Mouse (Mus musculus) stomach, postnatal 0 days (tissue): ENCODE measurements around the gene Gse1. TPM values are rescaled to one million over a fixed set of nuclear protein-coding genes. Genes with fewer than 3 reads are reported as not detected.

Experiments
- ATAC-seq: fragments of 200-750 bp; cut with Nextera tagmentation; 2 replicates; pipeline ENCODE4 v1.8.0; 2017; ENCODE audit not compliant: low FRiP score, low TSS enrichment
- DNase-seq: peaks from one replicate; pipeline ENCODE4 v3.0.0-alpha.2; 2016; ENCODE audit warnings: low spot score
- H3K27ac ChIP-seq: fragments of 300-500 bp; sonication (generic); replicated peaks from 2 replicates; pipeline ENCODE4 v1.5.1; 2014; ENCODE audit warnings: mild to moderate bottlenecking, control low read depth
- H3K27me3 ChIP-seq: fragments of 300-500 bp; sonication (generic); 2 replicates; pipeline ENCODE4 v1.6.1; 2014; ENCODE audit warnings: low read length; ENCODE audit not compliant: control insufficient read depth, insufficient read depth
- H3K36me3 ChIP-seq: fragments of 300-500 bp; sonication (generic); 2 replicates; pipeline ENCODE4 v1.6.1; 2014; ENCODE audit warnings: low read length, mixed read lengths; ENCODE audit not compliant: control insufficient read depth, insufficient read depth
- H3K4me1 ChIP-seq: fragments of 300-500 bp; sonication (generic); replicated peaks from 2 replicates; pipeline ENCODE4 v1.6.1; 2014; ENCODE audit warnings: antibody characterized with exemption; ENCODE audit not compliant: control insufficient read depth, insufficient read depth
- H3K4me2 ChIP-seq: fragments of 300-500 bp; sonication (generic); replicated peaks from 2 replicates; pipeline ENCODE4 v1.6.1; 2014; ENCODE audit warnings: low read depth, mild to moderate bottlenecking, control low read depth, moderate library complexity
- H3K4me3 ChIP-seq: fragments of 300-500 bp; sonication (generic); 2 replicates; pipeline ENCODE4 v1.5.1; 2014; ENCODE audit warnings: low read depth, low read length, control low read depth
- H3K9ac ChIP-seq: fragments of 300-500 bp; sonication (generic); 2 replicates; pipeline ENCODE4 v1.6.1; 2014; ENCODE audit warnings: mild to moderate bottlenecking, low read length, control low read depth, mixed read lengths
- H3K9me3 ChIP-seq: fragments of 300-500 bp; sonication (generic); 2 replicates; pipeline ENCODE4 v1.6.1; 2016; ENCODE audit warnings: low read length; ENCODE audit not compliant: control insufficient read depth
- CTCF ChIP-seq: IDR thresholded peaks from 2 replicates; pipeline ENCODE4 v1.5.1; 2016; ENCODE audit warnings: antibody characterized with exemption, low read depth, mild to moderate bottlenecking, moderate library complexity
- EP300 ChIP-seq: optimal IDR thresholded peaks from 2 replicates; pipeline ENCODE3; 2016; ENCODE audit warnings: antibody characterized with exemption
- WGBS: fragments of 180-500 bp; shearing (Covaris S2); extraction: QIAGEN DNeasy Blood & Tissue Kit; methylation state at CpG from one replicate; pipeline ENCODE4 v1.1.7; 2014; 5-methylcytosine and 5-hydroxymethylcytosine counted together
- polyA plus RNA-seq: library from polyadenylated mRNA; unstranded; fragments of >200 nt; fragmentation: Nextera tagmentation; extraction: Ambion mirVana; gene quantifications from 2 replicates; pipeline ENCODE4 v1.2.1, GENCODE M21; 2015

Gse1 gene
- polyA plus RNA-seq, 1 experiment from 2014 or later = 6.4 TPM

- 97% methylated on average over 1 of the region's 1 CpGs for WGBS
Observed at GRCm38 (mm10) chr8:120433734-120434133, 205.5 kb downstream of the Gse1 start.

GRCm38 (mm10) chr8:120435781-120436180, 207.5 kb downstream of the Gse1 start:
- no peak overlapping the region for H3K4me2 ChIP-seq
- peaks cover 3% of the 10 kb centered on the region for H3K4me1 ChIP-seq
- 90% methylated on average over 15 of the region's 15 CpGs for WGBS
- no peak overlapping the region for H3K27ac ChIP-seq
- TF ChIP-seq EP300 (no peak), CTCF (no peak)
- no peaks in the 10 kb centered on the region for H3K9me3 ChIP-seq
- H3K27me3 ChIP-seq = no peaks in the 10 kb centered on the region
- no peak for DNase-seq
- no peaks in the 10 kb centered on the region for H3K36me3 ChIP-seq
- ATAC-seq = no peak
- no peak overlapping the region for H3K9ac ChIP-seq
- no peak overlapping the region for H3K4me3 ChIP-seq

More at GRCm38 (mm10) chr8:120433734-120434133, 205.5 kb downstream of the Gse1 start:
- Histone ChIP-seq H3K4me2 (no peak overlapping the region), H3K9me3 (no peaks in the 10 kb centered on the region), H3K9ac (no peak overlapping the region), H3K4me3 (no peak overlapping the region), H3K27ac (no peak overlapping the region), H3K27me3 (no peaks in the 10 kb centered on the region), H3K36me3 (no peaks in the 10 kb centered on the region), H3K4me1 (peaks cover 3% of the 10 kb centered on the region)
- DNase-seq (no peak), ATAC-seq (no peak)
- peak; percentile 66 for TF ChIP-seq CTCF
- TF ChIP-seq EP300 = no peak

- Histone ChIP-seq H3K4me3 (no peak overlapping the region), H3K9me3 (no peaks in the 10 kb centered on the region), H3K4me2 (no peak overlapping the region), H3K4me1 (peaks cover 3% of the 10 kb centered on the region), H3K27me3 (no peaks in the 10 kb centered on the region), H3K9ac (no peak overlapping the region), H3K36me3 (no peaks in the 10 kb centered on the region), H3K27ac (peak overlapping the region; percentile 35; the same call in 1 of the 2 replicates)
- TF ChIP-seq EP300 (no peak), CTCF (no peak)
- 57% methylated on average over 5 of the region's 5 CpGs for WGBS
- no peak for ATAC-seq
- DNase-seq = no peak
Observed at GRCm38 (mm10) chr8:120436491-120437030, 208.3 kb downstream of the Gse1 start.

- WGBS = 60% methylated on average over 1 of the region's 1 CpGs
- H3K27ac ChIP-seq = peak overlapping the region; percentile 82
- H3K9ac ChIP-seq = no peak overlapping the region
- no peak overlapping the region for H3K4me3 ChIP-seq
- no peaks in the 10 kb centered on the region for H3K27me3 ChIP-seq
- no peaks in the 10 kb centered on the region for H3K9me3 ChIP-seq
- no peak for TF ChIP-seq EP300
- no peak for TF ChIP-seq CTCF
- no peak overlapping the region for H3K4me2 ChIP-seq
- H3K4me1 ChIP-seq = peaks cover 6% of the 10 kb centered on the region
- DNase-seq (no peak), ATAC-seq (peak; percentile 3; the same call in 1 of the 2 replicates)
- H3K36me3 ChIP-seq = no peaks in the 10 kb centered on the region
Observed at GRCm38 (mm10) chr8:120437207-120437606, 209.0 kb downstream of the Gse1 start.

DNA sequence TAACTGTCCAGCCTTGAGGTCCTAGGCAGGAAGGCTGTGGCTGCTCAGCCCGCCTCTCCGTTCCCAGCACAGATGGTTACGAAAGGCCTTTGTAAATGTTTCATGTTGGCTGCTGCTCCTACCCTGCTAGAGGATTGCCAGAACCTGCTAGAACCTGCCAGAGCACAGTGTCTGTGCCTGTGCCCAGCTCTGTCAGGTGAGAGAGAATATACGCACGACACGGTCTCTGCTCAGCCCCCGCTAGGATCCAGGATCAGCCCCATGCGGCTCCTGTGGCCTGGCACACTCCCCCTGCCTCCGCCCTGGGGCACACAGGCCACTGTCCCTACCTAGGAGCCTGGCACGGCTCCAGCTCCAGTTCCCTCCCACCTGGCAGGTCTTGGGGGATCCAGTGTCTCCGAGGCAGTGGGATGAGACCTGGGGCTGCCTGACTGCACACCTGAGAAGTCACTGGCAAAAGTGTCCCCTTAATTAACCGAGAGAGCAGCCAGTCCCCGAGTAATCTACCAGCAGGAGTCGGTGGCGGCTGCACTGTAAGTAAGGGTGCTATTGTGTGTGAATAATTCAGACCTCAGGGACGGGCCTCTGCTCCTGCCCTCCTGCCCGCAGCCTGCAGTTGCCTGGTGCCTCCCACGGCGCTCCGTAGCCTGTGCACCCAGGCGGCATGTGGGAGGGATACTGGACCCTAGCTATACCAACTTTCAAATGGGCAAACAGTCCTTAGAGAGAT, 209.6 kb downstream of the Gse1 start:
- peaks cover 9% of the 10 kb centered on the region for H3K4me1 ChIP-seq
- no peak for TF ChIP-seq EP300
- TF ChIP-seq CTCF = peak; percentile 13; the same call in 1 of the 2 replicates
- H3K9me3 ChIP-seq = no peaks in the 10 kb centered on the region
- H3K27me3 ChIP-seq = no peaks in the 10 kb centered on the region
- H3K36me3 ChIP-seq = no peaks in the 10 kb centered on the region
- no peak overlapping the region for H3K4me3 ChIP-seq
- DNase-seq = peak; percentile 46
- 62% methylated on average over 21 of the region's 21 CpGs for WGBS
- ATAC-seq = peak; percentile 35
- peak overlapping the region; percentile 31; the same call in 1 of the 2 replicates for H3K4me2 ChIP-seq
- no peak overlapping the region for H3K9ac ChIP-seq
- H3K27ac ChIP-seq = peak overlapping the region; percentile 82

- Histone ChIP-seq H3K4me3 (no peak overlapping the region), H3K4me1 (peaks cover 9% of the 10 kb centered on the region), H3K27me3 (no peaks in the 10 kb centered on the region), H3K4me2 (no peak overlapping the region), H3K9me3 (no peaks in the 10 kb centered on the region), H3K9ac (no peak overlapping the region), H3K27ac (no peak overlapping the region), H3K36me3 (no peaks in the 10 kb centered on the region)
- TF ChIP-seq EP300 = no peak
- TF ChIP-seq CTCF = no peak
- 41% methylated on average over 19 of the region's 19 CpGs for WGBS
- no peak for ATAC-seq
- DNase-seq = no peak
Observed at GRCm38 (mm10) chr8:120439309-120439708, 211.1 kb downstream of the Gse1 start.
